In the genomic region with DNA sequence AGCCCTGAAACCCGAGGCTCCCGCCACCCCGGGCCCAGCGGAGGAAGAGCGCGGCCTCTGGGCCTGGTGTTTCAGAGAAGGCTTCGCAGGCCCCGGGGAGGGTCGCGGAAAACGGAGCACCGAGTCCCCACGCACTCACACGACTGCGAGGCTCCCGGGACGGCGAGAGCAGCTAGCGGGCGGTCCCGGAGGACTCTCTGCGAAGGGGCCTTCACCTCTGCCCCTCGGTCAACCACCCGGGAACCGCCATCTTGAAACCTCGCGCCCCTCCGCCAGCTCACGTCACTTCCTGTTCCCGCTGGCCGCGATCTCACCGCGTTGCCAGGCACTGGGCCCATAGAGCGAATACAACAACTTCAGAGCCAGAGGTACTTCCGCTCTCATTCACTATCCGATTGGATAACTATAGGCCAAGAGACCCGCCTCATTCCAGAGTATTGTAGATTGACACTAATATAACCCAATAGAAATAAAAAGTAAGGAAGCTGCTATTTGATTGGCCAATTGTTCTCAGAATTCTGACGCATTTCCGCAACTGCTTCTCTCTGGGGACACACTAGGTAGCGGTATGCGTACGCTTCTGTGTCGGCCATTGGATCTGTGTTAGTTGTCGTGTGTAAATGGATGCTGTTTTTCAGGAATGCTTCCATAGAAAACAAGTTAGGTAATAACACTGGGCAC, we compare ENCODE assay signal across 8 mouse cellular contexts. TPM values are rescaled to one million over a fixed set of nuclear protein-coding genes. Genes with fewer than 3 reads are reported as not detected.
DNase-seq lines count a peak whose midpoint lies in the region; ATAC-seq and TF ChIP-seq lines count a peak whose summit lies in the region.

A gene (minus strand): TSS at position 353 of the 681 bp plus-strand sequence.

- peak within 1 kb of the TSS; percentile 86 for H3K27ac ChIP-seq in embryonic facial prominence, embryonic 13.5 days
- peak within 1 kb of the TSS; percentile 91 for H3K27ac ChIP-seq in kidney, adult 2 months (ENCODE audit: insufficient read depth, low read depth, low read length)
- peak within 1 kb of the TSS; percentile 83 for H3K27ac ChIP-seq in limb, embryonic 12.5 days
- peak within 1 kb of the TSS; percentile 92 for H3K27ac ChIP-seq in midbrain, embryonic 15.5 days
- peak within 1 kb of the TSS; percentile 69 for H3K27ac ChIP-seq in spleen, adult 2 months (ENCODE audit: insufficient read depth, low read length)

- WGBS in embryonic facial prominence, embryonic 13.5 days: under 1% methylated on average over 45 of the region's 45 CpGs
- under 1% methylated on average over 45 of the region's 45 CpGs for WGBS in kidney, adult 2 months
- WGBS in limb, embryonic 12.5 days: under 1% methylated on average over 45 of the region's 45 CpGs
- under 1% methylated on average over 45 of the region's 45 CpGs for WGBS in midbrain, embryonic 15.5 days
- under 1% methylated on average over 45 of the region's 45 CpGs for WGBS in spleen, adult 2 months

- H3K4me1 ChIP-seq in embryonic facial prominence, embryonic 13.5 days: peaks cover 7% of the 10 kb centered on the region
- H3K4me1 ChIP-seq in kidney, adult 2 months (ENCODE audit: control insufficient read depth, insufficient read depth, low read length): peaks cover 4% of the 10 kb centered on the region
- peaks cover 3% of the 10 kb centered on the region; the same call in 1 of the 2 replicates for H3K4me1 ChIP-seq in limb, embryonic 12.5 days (replicated peaks)
- peaks cover 12% of the 10 kb centered on the region for H3K4me1 ChIP-seq in midbrain, embryonic 15.5 days
- H3K4me1 ChIP-seq in spleen, adult 2 months (ENCODE audit: control insufficient read depth, insufficient read depth, insufficient read length): no peaks in the 10 kb centered on the region; the same call in 1 of the 2 replicates

- peaks cover 20% of the 10 kb centered on the region for H3K36me3 ChIP-seq in embryonic facial prominence, embryonic 13.5 days
- H3K36me3 ChIP-seq in kidney, adult 2 months (ENCODE audit: control insufficient read depth, insufficient read depth, low read length): peaks cover 5% of the 10 kb centered on the region; the same call in 1 of the 2 replicates
- peaks cover 22% of the 10 kb centered on the region for H3K36me3 ChIP-seq in limb, embryonic 12.5 days
- peaks cover 11% of the 10 kb centered on the region; the same call in 1 of the 2 replicates for H3K36me3 ChIP-seq in midbrain, embryonic 15.5 days (replicated peaks)
- H3K36me3 ChIP-seq in spleen, adult 2 months (ENCODE audit: control insufficient read depth, insufficient read depth, low read length): peaks cover 13% of the 10 kb centered on the region

- peak; percentile 100 for ATAC-seq in embryonic facial prominence, embryonic 13.5 days (ENCODE audit: insufficient number of reproducible peaks, insufficient read depth, low FRiP score, low TSS enrichment, low read depth)
- ATAC-seq in limb, embryonic 12.5 days (ENCODE audit: insufficient number of reproducible peaks, insufficient read depth, low FRiP score, low TSS enrichment, low read depth): peak; percentile 100
- ATAC-seq in midbrain, embryonic 15.5 days (replicated peaks): peak; percentile 100

- H3K4me3 ChIP-seq in embryonic facial prominence, embryonic 13.5 days: peak within 1 kb of the TSS; percentile 100
- H3K4me3 ChIP-seq in kidney, adult 2 months (ENCODE audit: insufficient read depth, low read depth, low read length): peak within 1 kb of the TSS; percentile 85
- peak within 1 kb of the TSS; percentile 99 for H3K4me3 ChIP-seq in limb, embryonic 12.5 days (replicated peaks)
- peak within 1 kb of the TSS; percentile 85 for H3K4me3 ChIP-seq in midbrain, embryonic 15.5 days
- H3K4me3 ChIP-seq in spleen, adult 2 months (ENCODE audit: extremely low read depth, insufficient read depth, insufficient read length): peak within 1 kb of the TSS; percentile 86

- DNase-seq in 3134 (ENCODE audit: extremely low read depth, insufficient read length, low spot score): peak; percentile 96
- DNase-seq in adrenal gland, postnatal 36 days: peak; percentile 96
- DNase-seq in heart, adult 18-20 months: peak; percentile 97 to 98
- DNase-seq in kidney, adult 2 months: peak; percentile 99
- DNase-seq in spleen, adult 2 months (ENCODE audit: low read depth in 1 of 2, low spot score in 2 of 2): peak; percentile 91 to 98

- peak; percentile 54 for TF ChIP-seq POLR2A in kidney, adult 2 months (IDR thresholded peaks at IDR 0.05; ENCODE audit: low read depth, low read length)
- peak; percentile 64 for TF ChIP-seq POLR2A in spleen, adult 2 months (IDR thresholded peaks at IDR 0.05; ENCODE audit: low read depth, low read length)

- H3K9me3 ChIP-seq in embryonic facial prominence, embryonic 13.5 days: no peaks in the 10 kb centered on the region
- no peaks in the 10 kb centered on the region for H3K9me3 ChIP-seq in limb, embryonic 12.5 days
- H3K9me3 ChIP-seq in midbrain, embryonic 15.5 days: no peaks in the 10 kb centered on the region

- peak within 1 kb of the TSS; percentile 99 for H3K9ac ChIP-seq in embryonic facial prominence, embryonic 13.5 days
- H3K9ac ChIP-seq in limb, embryonic 12.5 days (replicated peaks): peak within 1 kb of the TSS; percentile 100
- peak within 1 kb of the TSS; percentile 92 for H3K9ac ChIP-seq in midbrain, embryonic 15.5 days

- peak; percentile 53 for TF ChIP-seq CTCF in kidney, adult 2 months (conservative IDR thresholded peaks at IDR 0.05; ENCODE audit: insufficient read depth, insufficient read length, low read depth, low read length)
- TF ChIP-seq CTCF in spleen, adult 2 months (IDR thresholded peaks at IDR 0.05; ENCODE audit: extremely low read depth, insufficient read depth, insufficient read length, insufficient replicate concordance): no peak

- no peaks in the 10 kb centered on the region for H3K27me3 ChIP-seq in embryonic facial prominence, embryonic 13.5 days
- no peaks in the 10 kb centered on the region for H3K27me3 ChIP-seq in kidney, adult 2 months (replicated peaks; ENCODE audit: control insufficient read depth, insufficient read depth, low read length)
- H3K27me3 ChIP-seq in limb, embryonic 12.5 days: no peaks in the 10 kb centered on the region
- H3K27me3 ChIP-seq in midbrain, embryonic 15.5 days (replicated peaks): peaks cover 13% of the 10 kb centered on the region
- no peaks in the 10 kb centered on the region for H3K27me3 ChIP-seq in spleen, adult 2 months (ENCODE audit: control insufficient read depth, insufficient read depth, low read length)

- peak within 1 kb of the TSS; percentile 79 for H3K4me2 ChIP-seq in embryonic facial prominence, embryonic 13.5 days
- peak within 1 kb of the TSS; percentile 66 for H3K4me2 ChIP-seq in limb, embryonic 12.5 days
- H3K4me2 ChIP-seq in midbrain, embryonic 15.5 days: peak within 1 kb of the TSS; percentile 67

RNA-seq across cellular contexts. Expression of the gene that starts here (rescaled TPM):
- 10 to 100 TPM; 77.0 to 78.2 TPM for total RNA-seq in adrenal gland, postnatal 36 days (2021)
- polyA plus RNA-seq in embryonic facial prominence, embryonic 13.5 days (2015; fragmentation: Nextera tagmentation; extraction: Ambion mirVana): 110 and 112 TPM in 2 replicates
- total RNA-seq in heart, adult 18-20 months (2021): 10 to 100 TPM; 53.4 to 64.0 TPM
- polyA plus RNA-seq in kidney, adult 2 months (2012; rRNA removed): 28.3 and 28.6 TPM in 2 replicates
- 133 and 139 TPM in 2 replicates for polyA plus RNA-seq in limb, embryonic 12.5 days (2016; fragmentation: Nextera tagmentation; extraction: Ambion mirVana)
- polyA plus RNA-seq in midbrain, embryonic 15.5 days (2015; fragmentation: Nextera tagmentation; extraction: Ambion mirVana): 74.2 and 79.3 TPM in 2 replicates
- polyA plus RNA-seq in spleen, adult 2 months (2012; rRNA removed): 33.5 and 39.5 TPM in 2 replicates

Comparison
In these comparisons a context has a peak if more than half of its experiments do, and no peak if none do; other contexts are left out.
1. Peak in every context shown above with its lines: DNase-seq, ATAC-seq, H3K4me3 ChIP-seq and H3K27ac ChIP-seq.